Mouse (Mus musculus) limb, embryonic 14.5 days (tissue): Measurements from ENCODE around the gene Vinac1. TPM values are rescaled to one million over a fixed set of nuclear protein-coding genes. Genes with fewer than 3 reads are reported as not detected.

Source experiments
- ATAC-seq: fragments of 200-750 bp; cut with Nextera tagmentation; 2 replicates; pipeline ENCODE4 v1.8.0; 2017; ENCODE audit warnings: low read depth, moderate number of reproducible peaks, moderate TSS enrichment; ENCODE audit not compliant: low FRiP score
- DNase-seq: peaks from one replicate; pipeline ENCODE4 v3.0.0-alpha.2; 2015; ENCODE audit warnings: low spot score
- H3K27ac ChIP-seq: fragments of 300-500 bp; sonication (generic); replicated peaks from 2 replicates; pipeline ENCODE4 v1.5.1; 2014; ENCODE audit warnings: low read depth, mild to moderate bottlenecking, low read length, moderate library complexity, mixed read lengths
- H3K27me3 ChIP-seq: fragments of 300-500 bp; sonication (generic); 2 replicates; pipeline ENCODE4 v1.6.1; 2014; ENCODE audit warnings: low read length, mixed read lengths; ENCODE audit not compliant: control insufficient read depth, insufficient read depth
- H3K36me3 ChIP-seq: fragments of 300-500 bp; sonication (generic); 2 replicates; pipeline ENCODE4 v1.6.1; 2014; ENCODE audit warnings: mild to moderate bottlenecking, low read length, moderate library complexity, mixed read lengths; ENCODE audit not compliant: control insufficient read depth, insufficient read depth
- H3K4me1 ChIP-seq: fragments of 300-500 bp; sonication (generic); 2 replicates; pipeline ENCODE4 v1.6.1; 2014; ENCODE audit warnings: antibody characterized with exemption, low read length, mixed read lengths; ENCODE audit not compliant: control insufficient read depth, insufficient read depth
- H3K4me2 ChIP-seq: fragments of 300-500 bp; sonication (generic); replicated peaks from 2 replicates; pipeline ENCODE4 v1.6.1; 2014; ENCODE audit warnings: low read depth, mild to moderate bottlenecking, low read length, moderate library complexity; ENCODE audit not compliant: severe bottlenecking
- H3K4me3 ChIP-seq: fragments of 300-500 bp; sonication (generic); replicated peaks from 2 replicates; pipeline ENCODE4 v1.5.1; 2014; ENCODE audit warnings: low read length
- H3K9ac ChIP-seq: fragments of 300-500 bp; sonication (generic); 2 replicates; pipeline ENCODE4 v1.6.1; 2014; ENCODE audit warnings: mild to moderate bottlenecking, low read depth, low read length, moderate library complexity; ENCODE audit not compliant: severe bottlenecking
- H3K9me3 ChIP-seq: fragments of 300-500 bp; sonication (generic); 2 replicates; pipeline ENCODE4 v1.6.1; 2016; ENCODE audit warnings: low read length; ENCODE audit not compliant: control insufficient read depth
- POLR2A ChIP-seq: fragments of 200-500 bp; IDR thresholded peaks from 2 replicates; pipeline ENCODE4 v1.8.0; 2012; ENCODE audit warnings: inconsistent platforms, mild to moderate bottlenecking, moderate library complexity, borderline replicate concordance; ENCODE audit not compliant: insufficient read depth, insufficient read length; ENCODE audit errors: extremely low read depth
- WGBS: fragments of 180-500 bp; shearing (Covaris S2); extraction: QIAGEN DNeasy Blood & Tissue Kit; methylation state at CpG from one replicate; pipeline ENCODE4 v1.1.7; 2014; 5-methylcytosine and 5-hydroxymethylcytosine counted together
- polyA plus RNA-seq, 2 experiments: library from polyadenylated mRNA; depleted of rRNA in 1 of 2; stranded (reverse) in 1 of 2; unstranded in 1 of 2; fragments of >200 nt; fragmentation: Nextera tagmentation in 1 of 2; extraction: Ambion mirVana in 1 of 2; gene quantifications; 2 replicates each; pipeline versions ENCODE4 v1.2.1 to v1.2.3; 2012 to 2014

Vinac1 gene
- polyA plus RNA-seq, 2 experiments, result 0.12 to 0.23 TPM

GRCm38 (mm10) chr2:129040567-129040966 lies 7.4 kb downstream of the Vinac1 start:
- no peaks in the 10 kb centered on the region for H3K9me3 ChIP-seq
- no peak overlapping the region for H3K27ac ChIP-seq
- no peak overlapping the region for H3K4me2 ChIP-seq
- peaks cover 23% of the 10 kb centered on the region for H3K27me3 ChIP-seq
- 37% methylated on average over 6 of the region's 6 CpGs for WGBS
- no peak overlapping the region for H3K4me3 ChIP-seq
- no peak for TF ChIP-seq POLR2A
- ATAC-seq, result no peak
- H3K9ac ChIP-seq, result no peak overlapping the region
- no peak for DNase-seq
- H3K4me1 ChIP-seq, result peaks cover 8% of the 10 kb centered on the region; the same call in 1 of the 2 replicates
- H3K36me3 ChIP-seq, result no peaks in the 10 kb centered on the region

DNA sequence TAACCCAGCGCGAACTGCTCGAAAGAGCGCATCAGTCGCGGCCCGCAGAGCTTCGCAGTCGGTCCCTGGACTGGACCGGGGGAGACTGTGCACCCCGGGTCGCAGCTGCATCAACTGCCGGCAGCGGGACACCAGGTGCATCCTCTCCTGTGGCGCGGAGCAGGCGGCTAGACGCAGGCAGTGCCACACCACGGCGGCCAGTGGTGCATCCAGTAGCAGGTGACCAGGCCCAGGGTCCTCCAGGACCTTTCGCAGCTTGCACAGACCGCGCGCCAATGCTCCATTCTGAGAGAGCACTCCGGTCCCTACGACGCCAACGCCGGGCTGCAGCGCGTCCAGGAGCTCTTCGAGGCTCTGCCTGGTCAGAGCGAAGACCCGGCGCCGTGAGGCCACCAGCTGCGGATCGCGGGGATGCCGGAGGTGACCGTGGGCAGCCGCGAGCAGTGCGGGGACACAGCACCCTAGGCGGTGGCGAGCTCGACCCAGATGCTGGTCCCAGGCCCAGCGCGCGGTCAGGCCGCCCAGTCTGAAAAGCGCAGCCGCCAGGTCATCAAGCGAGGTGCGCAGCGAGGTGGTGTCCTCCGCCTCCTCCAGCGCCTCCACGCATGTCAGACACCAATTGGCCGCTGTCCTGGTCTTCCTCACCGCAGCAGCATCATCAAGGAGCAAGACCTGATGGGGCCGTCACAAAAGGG lies 8.9 kb downstream of the Vinac1 start:
- DNase-seq, result no peak
- H3K27ac ChIP-seq, result no peak overlapping the region
- H3K4me2 ChIP-seq, result peak overlapping the region; percentile 87
- H3K36me3 ChIP-seq, result no peaks in the 10 kb centered on the region
- peak; percentile 47; the same call in 1 of the 2 replicates for ATAC-seq
- 3% methylated on average over 58 of the region's 62 CpGs for WGBS
- no peak for TF ChIP-seq POLR2A
- peak overlapping the region; percentile 52 for H3K9ac ChIP-seq
- peaks cover 8% of the 10 kb centered on the region; the same call in 1 of the 2 replicates for H3K4me1 ChIP-seq
- no peaks in the 10 kb centered on the region for H3K9me3 ChIP-seq
- H3K4me3 ChIP-seq, result peak overlapping the region; percentile 41
- H3K27me3 ChIP-seq, result peaks cover 23% of the 10 kb centered on the region

DNA sequence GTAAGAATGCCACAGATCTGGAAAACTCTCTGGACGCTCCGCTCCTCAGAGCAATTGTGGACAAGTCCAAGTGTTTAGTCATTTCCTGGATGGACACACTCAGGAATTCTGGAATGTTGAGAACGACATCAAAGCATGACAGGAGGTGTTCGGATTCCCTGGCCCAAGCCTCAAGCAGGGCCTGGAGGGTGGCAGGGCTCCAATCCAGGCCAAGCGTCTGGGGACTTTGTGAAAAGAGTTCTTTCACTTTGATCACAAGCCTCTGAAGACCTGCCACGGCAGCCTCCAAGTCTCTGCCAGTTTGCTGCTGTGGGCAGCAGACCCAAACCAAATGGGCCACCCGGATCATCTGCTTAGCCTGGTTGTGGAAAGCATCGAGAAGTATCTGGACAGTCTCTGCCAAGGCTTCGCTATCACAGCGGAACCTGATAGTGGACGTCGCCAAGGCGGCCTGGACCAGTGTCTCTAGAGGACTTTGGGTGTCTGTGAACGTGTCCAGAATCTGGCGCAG lies 9.5 kb downstream of the Vinac1 start:
- Histone ChIP-seq H3K9me3 (no peaks in the 10 kb centered on the region), H3K27me3 (peaks cover 23% of the 10 kb centered on the region), H3K36me3 (no peaks in the 10 kb centered on the region), H3K4me3 (peak overlapping the region; percentile 41), H3K4me1 (peaks cover 8% of the 10 kb centered on the region; the same call in 1 of the 2 replicates), H3K27ac (no peak overlapping the region), H3K4me2 (peak overlapping the region; percentile 87), H3K9ac (peak overlapping the region; percentile 52)
- TF ChIP-seq POLR2A, result no peak
- WGBS, result 28% methylated on average over 15 of the region's 15 CpGs
- no peak for DNase-seq
- ATAC-seq, result no peak

GRCm38 (mm10) chr2:129035381-129035780 lies 12.6 kb downstream of the Vinac1 start:
- Histone ChIP-seq H3K36me3 (no peaks in the 10 kb centered on the region), H3K27ac (no peak overlapping the region), H3K4me3 (no peak overlapping the region), H3K4me1 (peaks cover 8% of the 10 kb centered on the region; the same call in 1 of the 2 replicates), H3K9me3 (no peaks in the 10 kb centered on the region), H3K4me2 (no peak overlapping the region), H3K9ac (no peak overlapping the region), H3K27me3 (peaks cover 19% of the 10 kb centered on the region)
- ATAC-seq (no peak), DNase-seq (no peak)
- 81% methylated on average over 5 of the region's 5 CpGs for WGBS
- no peak for TF ChIP-seq POLR2A

DNA sequence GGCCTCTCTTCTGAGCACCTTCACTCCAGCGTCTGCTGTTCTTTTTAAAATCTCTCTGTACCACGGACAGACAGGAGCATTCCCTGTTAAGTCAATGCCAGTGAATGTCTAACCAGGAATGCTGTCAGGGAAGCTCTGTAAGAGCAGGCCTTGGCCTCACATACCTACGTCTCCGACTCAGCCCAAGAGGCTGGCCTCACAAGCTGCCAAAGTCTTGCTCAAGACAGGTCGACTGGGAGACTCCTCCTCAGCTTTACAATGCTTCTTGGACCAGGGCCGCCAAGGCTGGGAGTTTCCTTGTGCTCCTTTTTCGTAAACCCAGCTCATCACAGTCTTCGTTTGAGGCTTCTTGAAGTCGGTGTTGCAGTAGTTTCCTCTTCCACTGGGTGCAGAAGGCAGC lies 23.2 kb downstream of the Vinac1 start:
- Histone ChIP-seq H3K27ac (no peak overlapping the region), H3K4me1 (no peaks in the 10 kb centered on the region), H3K36me3 (no peaks in the 10 kb centered on the region), H3K4me2 (no peak overlapping the region), H3K4me3 (no peak overlapping the region), H3K9me3 (no peaks in the 10 kb centered on the region), H3K9ac (no peak overlapping the region), H3K27me3 (no peaks in the 10 kb centered on the region)
- ATAC-seq, result no peak
- no peak for DNase-seq
- no peak for TF ChIP-seq POLR2A
- WGBS, result 75% methylated on average over 9 of the region's 9 CpGs
